Comparison of ENCODE assay signal across 12 mouse cellular contexts in the genomic region with DNA sequence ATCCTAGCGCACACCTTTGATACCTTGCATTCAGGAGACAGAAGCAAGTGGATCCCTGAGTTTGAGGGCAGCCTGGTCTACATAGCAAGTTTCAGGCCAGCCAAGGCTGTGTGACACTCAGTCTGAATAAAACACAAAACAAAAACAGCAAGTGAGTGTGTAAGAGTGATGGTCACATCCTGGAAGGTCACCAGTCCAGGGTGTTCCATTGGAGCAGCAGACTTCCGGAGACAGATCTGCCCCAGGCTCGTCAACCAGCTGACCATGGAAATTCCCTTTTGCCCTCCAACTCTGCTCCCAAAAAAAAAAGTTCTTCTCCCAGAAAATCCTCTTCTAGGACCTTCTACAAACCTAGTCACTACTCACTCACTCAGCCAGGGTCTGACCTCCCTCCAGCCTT. TPM values are rescaled to one million over a fixed set of nuclear protein-coding genes. Genes with fewer than 3 reads are reported as not detected.
DNase-seq lines count a peak whose midpoint lies in the region; ATAC-seq and TF ChIP-seq lines count a peak whose summit lies in the region.
"Had no signal": no experiment of that assay in that cellular context is flagged by ENCODE, and none has a peak within 500 bp of the region (broad histone marks: within the 10 kb centered on the region; RNA-seq: fewer than 3 reads in every experiment).

No protein-coding gene starts in this region.

- intact Hi-C loops in left cerebral cortex, adult 2 months (cut with DNase I) = no loop called here

- peak overlapping the region; percentile 93; the same call in 1 of the 2 replicates for H3K4me2 ChIP-seq in hindbrain, embryonic 15.5 days
- no peak overlapping the region for H3K4me2 ChIP-seq in hindbrain, embryonic 11.5 days (replicated peaks; ENCODE audit: low read depth, low read length)
- peak overlapping the region; percentile 93 for H3K4me2 ChIP-seq in embryonic facial prominence, embryonic 13.5 days

- peaks cover 10% of the 10 kb centered on the region for H3K4me1 ChIP-seq in hindbrain, embryonic 15.5 days (replicated peaks)
- no peaks in the 10 kb centered on the region for H3K4me1 ChIP-seq in hindbrain, embryonic 11.5 days (replicated peaks; ENCODE audit: control insufficient read depth, insufficient read depth, low read length)
- H3K4me1 ChIP-seq in embryonic facial prominence, embryonic 10.5 days = peaks cover 38% of the 10 kb centered on the region
- H3K4me1 ChIP-seq in embryonic facial prominence, embryonic 13.5 days = peaks cover 12% of the 10 kb centered on the region

- H3K27ac ChIP-seq in hindbrain, embryonic 15.5 days (replicated peaks) = no peak overlapping the region
- H3K27ac ChIP-seq in hindbrain, embryonic 11.5 days (ENCODE audit: low read depth, low read length) = no peak overlapping the region
- H3K27ac ChIP-seq in embryonic facial prominence, embryonic 10.5 days (replicated peaks) = peak overlapping the region; percentile 74; the same call in 1 of the 2 replicates
- H3K27ac ChIP-seq in embryonic facial prominence, embryonic 13.5 days = no peak overlapping the region
- no peak overlapping the region for H3K27ac ChIP-seq in left cerebral cortex, adult 2 months

- WGBS in hindbrain, embryonic 15.5 days = 83% methylated on average over 3 of the region's 3 CpGs
- 76% methylated on average over 3 of the region's 3 CpGs for WGBS in hindbrain, embryonic 11.5 days
- 56% methylated on average over 3 of the region's 3 CpGs for WGBS in embryonic facial prominence, embryonic 10.5 days
- 61% methylated on average over 3 of the region's 3 CpGs for WGBS in embryonic facial prominence, embryonic 13.5 days

- H3K9me3 ChIP-seq in hindbrain, embryonic 15.5 days = no peaks in the 10 kb centered on the region
- no peaks in the 10 kb centered on the region for H3K9me3 ChIP-seq in hindbrain, embryonic 11.5 days (ENCODE audit: control insufficient read depth, low read length)
- H3K9me3 ChIP-seq in embryonic facial prominence, embryonic 10.5 days = no peaks in the 10 kb centered on the region
- no peaks in the 10 kb centered on the region for H3K9me3 ChIP-seq in embryonic facial prominence, embryonic 13.5 days
- H3K9me3 ChIP-seq: G1E had no signal

- H3K27me3 ChIP-seq in hindbrain, embryonic 15.5 days = no peaks in the 10 kb centered on the region
- no peaks in the 10 kb centered on the region for H3K27me3 ChIP-seq in hindbrain, embryonic 11.5 days (ENCODE audit: control insufficient read depth, insufficient read depth, low read length)
- H3K27me3 ChIP-seq in embryonic facial prominence, embryonic 10.5 days (replicated peaks; ENCODE audit: low read depth, poor library complexity, severe bottlenecking) = peaks cover 36% of the 10 kb centered on the region
- H3K27me3 ChIP-seq in embryonic facial prominence, embryonic 13.5 days = peaks cover 6% of the 10 kb centered on the region

- H3K4me3 ChIP-seq in hindbrain, embryonic 15.5 days = no peak overlapping the region
- H3K4me3 ChIP-seq in hindbrain, embryonic 11.5 days (ENCODE audit: low read depth, low read length) = no peak overlapping the region
- H3K4me3 ChIP-seq in embryonic facial prominence, embryonic 10.5 days = no peak overlapping the region
- peak overlapping the region; percentile 62; the same call in 1 of the 2 replicates for H3K4me3 ChIP-seq in embryonic facial prominence, embryonic 13.5 days
- no peak overlapping the region for H3K4me3 ChIP-seq in left cerebral cortex, adult 2 months

- H3K9ac ChIP-seq in hindbrain, embryonic 15.5 days = no peak overlapping the region
- H3K9ac ChIP-seq in hindbrain, embryonic 11.5 days (ENCODE audit: low read depth, low read length) = no peak overlapping the region
- no peak overlapping the region for H3K9ac ChIP-seq in embryonic facial prominence, embryonic 13.5 days

- ATAC-seq in hindbrain, embryonic 15.5 days (ENCODE audit: low FRiP score, low read depth) = no peak
- ATAC-seq in hindbrain, embryonic 11.5 days (ENCODE audit: low FRiP score) = no peak
- no peak for ATAC-seq in embryonic facial prominence, embryonic 13.5 days (ENCODE audit: insufficient number of reproducible peaks, insufficient read depth, low FRiP score, low TSS enrichment, low read depth)

- no peak for DNase-seq in hindbrain, embryonic 11.5 days (ENCODE audit: low spot score)
- no peak for DNase-seq in embryonic facial prominence, embryonic 10.5 days (ENCODE audit: low spot score)
- peak; percentile 45 to 78 for DNase-seq in kidney, postnatal 25 days
- no peak for DNase-seq in cerebellum, adult 18-20 months
- no peak for DNase-seq in left cerebral cortex, adult 2 months (ENCODE audit: extremely low spot score in 1 of 2, low spot score in 2 of 2)
- DNase-seq in spleen, adult 12 weeks (ENCODE audit: low spot score) = no peak

- no peak for TF ChIP-seq CTCF in left cerebral cortex, adult 2 months (IDR thresholded peaks at IDR 0.05)

- H3K36me3 ChIP-seq in hindbrain, embryonic 15.5 days = no peaks in the 10 kb centered on the region
- no peaks in the 10 kb centered on the region for H3K36me3 ChIP-seq in hindbrain, embryonic 11.5 days (ENCODE audit: control insufficient read depth, insufficient read depth, low read length)
- no peaks in the 10 kb centered on the region for H3K36me3 ChIP-seq in embryonic facial prominence, embryonic 10.5 days (replicated peaks)
- H3K36me3 ChIP-seq in embryonic facial prominence, embryonic 13.5 days = no peaks in the 10 kb centered on the region
- H3K36me3 ChIP-seq: G1E had no signal

RNA-seq across cellular contexts. Expression of a gene that starts 0.8 kb away (rescaled TPM):
- polyA plus RNA-seq in hindbrain, embryonic 15.5 days (2015; fragmentation: Nextera tagmentation; extraction: Ambion mirVana) = 19.9 and 22.2 TPM in 2 replicates
- 9.2 and 11.0 TPM in 2 replicates for polyA plus RNA-seq in hindbrain, embryonic 11.5 days (2014; fragmentation: Nextera tagmentation; extraction: Ambion mirVana)
- 21.8 and 22.3 TPM in 2 replicates for polyA plus RNA-seq in embryonic facial prominence, embryonic 10.5 days (2016; fragmentation: Nextera tagmentation; extraction: Ambion mirVana)
- polyA plus RNA-seq in embryonic facial prominence, embryonic 13.5 days (2015; fragmentation: Nextera tagmentation; extraction: Ambion mirVana) = 9.8 and 11.3 TPM in 2 replicates
- 10 to 100 TPM in 1 of 2 experiments, 1 to 10 TPM in 1; 8.5 to 10.4 TPM for total RNA-seq in left cerebral cortex, adult 2 months (2021)

RNA-seq across cellular contexts. Expression of a gene that starts 20.4 kb away (rescaled TPM):
- 0.07 TPM in 1 of 2 replicates, not detected in the other for polyA plus RNA-seq in hindbrain, embryonic 15.5 days (2015; fragmentation: Nextera tagmentation; extraction: Ambion mirVana)
- polyA plus RNA-seq in hindbrain, embryonic 11.5 days (2014; fragmentation: Nextera tagmentation; extraction: Ambion mirVana) = not detected in 2 replicates
- not detected in 2 replicates for polyA plus RNA-seq in embryonic facial prominence, embryonic 10.5 days (2016; fragmentation: Nextera tagmentation; extraction: Ambion mirVana)
- not detected in 2 replicates for polyA plus RNA-seq in embryonic facial prominence, embryonic 13.5 days (2015; fragmentation: Nextera tagmentation; extraction: Ambion mirVana)
- total RNA-seq in left cerebral cortex, adult 2 months (2021) = under 1 TPM in 1 of 2 experiments, not detected in 1; 0.34 TPM
- total RNA-seq: common myeloid progenitor, adult 5-6 weeks; megakaryocyte progenitor cell, adult 5-6 weeks had no signal
- polyA plus RNA-seq: G1E; heart, postnatal 0 days had no signal

Comparison
In these comparisons a context has a peak if more than half of its experiments do, and no peak if none do; other contexts are left out.
1. DNase-seq: peak in kidney, postnatal 25 days (2 of 2); none in hindbrain, embryonic 11.5 days (single experiment), embryonic facial prominence, embryonic 10.5 days (single experiment), cerebellum, adult 18-20 months (0 of 2), left cerebral cortex, adult 2 months (0 of 2) and spleen, adult 12 weeks (single experiment).